Mouse (Mus musculus) kidney, postnatal 25 days (tissue): ENCODE data around the gene Loxl3.

Experiments used
- DNase-seq, 2 experiments: peaks; one replicate each; pipeline ENCODE4 v3.0.0; 2021; ENCODE audit warnings: mixed read lengths in 2 of 2

Loxl3 gene

GRCm38 (mm10) chr6:83033249-83034185 lies at the start of gene Loxl3, which contains the start of gene Dok1:
Loxl3 (plus strand) TSS chr6:83034173.
Dok1 (minus strand) TSS chr6:83033471.
- peak; percentile 62 to 80 for DNase-seq

- DNase-seq = no peak
Measured at GRCm38 (mm10) chr6:82987411-82987971, 46.5 kb upstream of the Loxl3 start.

GRCm38 (mm10) chr6:82993696-82994095 lies 40.3 kb upstream of the Loxl3 start:
- DNase-seq = no peak

GRCm38 (mm10) chr6:82994372-82994771 lies 39.6 kb upstream of the Loxl3 start:
- DNase-seq = no peak

GRCm38 (mm10) chr6:82996740-82997315 lies 37.1 kb upstream of the Loxl3 start:
- DNase-seq = peak; percentile 93 to 94

GRCm38 (mm10) chr6:82997511-82998102 lies 36.4 kb upstream of the Loxl3 start:
- DNase-seq = peak; percentile 54 to 78

GRCm38 (mm10) chr6:82998326-82998725 lies 35.6 kb upstream of the Loxl3 start:
- DNase-seq = no peak

GRCm38 (mm10) chr6:82999986-83000385 lies 34.0 kb upstream of the Loxl3 start:
- DNase-seq = no peak

GRCm38 (mm10) chr6:83003082-83003481 lies 30.9 kb upstream of the Loxl3 start:
- DNase-seq = no peak

- DNase-seq = no peak
Measured at GRCm38 (mm10) chr6:83003850-83004249, 30.1 kb upstream of the Loxl3 start.

- no peak for DNase-seq
Measured at GRCm38 (mm10) chr6:83004309-83004708, 29.7 kb upstream of the Loxl3 start.

- DNase-seq = peak; percentile 10 to 45
Measured at GRCm38 (mm10) chr6:83004872-83005271, 29.1 kb upstream of the Loxl3 start.

GRCm38 (mm10) chr6:83005444-83006011 lies 28.4 kb upstream of the Loxl3 start:
- DNase-seq = no peak

- DNase-seq = no peak
Measured at GRCm38 (mm10) chr6:83006114-83006513, 27.9 kb upstream of the Loxl3 start.

- DNase-seq = no peak
Measured at GRCm38 (mm10) chr6:83008659-83009058, 25.3 kb upstream of the Loxl3 start.

GRCm38 (mm10) chr6:83010010-83010409 lies 24.0 kb upstream of the Loxl3 start:
- DNase-seq = no peak

- no peak for DNase-seq
Measured at GRCm38 (mm10) chr6:83011255-83011654, 22.7 kb upstream of the Loxl3 start.

- no peak for DNase-seq
Measured at GRCm38 (mm10) chr6:83011756-83012155, 22.2 kb upstream of the Loxl3 start.

- no peak for DNase-seq
Measured at GRCm38 (mm10) chr6:83013444-83013843, 20.5 kb upstream of the Loxl3 start.

- no peak for DNase-seq
Measured at GRCm38 (mm10) chr6:83014482-83015466, 19.2 kb upstream of the Loxl3 start.

GRCm38 (mm10) chr6:83015749-83016148 lies 18.2 kb upstream of the Loxl3 start:
- no peak for DNase-seq

- peak in 1 of 2 experiments; percentile 59 for DNase-seq
Measured at GRCm38 (mm10) chr6:83017190-83017589, 16.8 kb upstream of the Loxl3 start.
